Mouse (Mus musculus): ENCODE data around the gene Grrp1. TPM values are rescaled to one million over a fixed set of nuclear protein-coding genes. Genes with fewer than 3 reads are reported as not detected.

Gene Grrp1
- polyA plus RNA-seq, 1 experiment from 2014 or later = 10.1 TPM

- Histone ChIP-seq H3K36me3 (ENCODE audit: control insufficient read depth, insufficient read depth, low read length) (no peaks in the 10 kb centered on the region), H3K4me2 (ENCODE audit: low read length) (no peak overlapping the region), H3K9ac (ENCODE audit: low read length) (no peak overlapping the region), H3K27me3 (replicated peaks; ENCODE audit: control insufficient read depth, insufficient read depth, low read length) (no peaks in the 10 kb centered on the region), H3K4me3 (ENCODE audit: low read depth, low read length) (no peak overlapping the region), H3K4me1 (ENCODE audit: control insufficient read depth, insufficient read depth, low read length) (peaks cover 5% of the 10 kb centered on the region), H3K9me3 (replicated peaks; ENCODE audit: control insufficient read depth, low read length) (no peaks in the 10 kb centered on the region), H3K27ac (ENCODE audit: low read depth, low read length) (no peak overlapping the region)
- DNase-seq (ENCODE audit: low spot score) (no peak), ATAC-seq (no peak)
- WGBS = 76% methylated on average over 18 of the region's 18 CpGs
These were observed 39.3 kb upstream of the Grrp1 start for GRCm38 (mm10) chr4:134293061-134293691.

GRCm38 (mm10) chr4:134292067-134292466 is 38.2 kb upstream of the Grrp1 start:
- peak; percentile 81 for DNase-seq (ENCODE audit: low spot score)
- no peak for ATAC-seq
- no peaks in the 10 kb centered on the region for H3K27me3 ChIP-seq (replicated peaks; ENCODE audit: control insufficient read depth, insufficient read depth, low read length)
- 18% methylated on average over 7 of the region's 7 CpGs for WGBS
- H3K4me3 ChIP-seq (ENCODE audit: low read depth, low read length) = no peak overlapping the region
- no peak overlapping the region for H3K27ac ChIP-seq (ENCODE audit: low read depth, low read length)
- peaks cover 6% of the 10 kb centered on the region for H3K4me1 ChIP-seq (ENCODE audit: control insufficient read depth, insufficient read depth, low read length)
- H3K9me3 ChIP-seq (replicated peaks; ENCODE audit: control insufficient read depth, low read length) = no peaks in the 10 kb centered on the region
- H3K36me3 ChIP-seq (ENCODE audit: control insufficient read depth, insufficient read depth, low read length) = no peaks in the 10 kb centered on the region
- no peak overlapping the region for H3K4me2 ChIP-seq (ENCODE audit: low read length)
- no peak overlapping the region for H3K9ac ChIP-seq (ENCODE audit: low read length)

GRCm38 (mm10) chr4:134288397-134289256 is 34.7 kb upstream of the Grrp1 start:
- 52% methylated on average over 11 of the region's 11 CpGs for WGBS
- DNase-seq (ENCODE audit: low spot score) (no peak), ATAC-seq (no peak)
- Histone ChIP-seq H3K4me1 (ENCODE audit: control insufficient read depth, insufficient read depth, low read length) (peaks cover 11% of the 10 kb centered on the region), H3K27me3 (replicated peaks; ENCODE audit: control insufficient read depth, insufficient read depth, low read length) (no peaks in the 10 kb centered on the region), H3K27ac (ENCODE audit: low read depth, low read length) (peak overlapping the region; percentile 100), H3K9me3 (replicated peaks; ENCODE audit: control insufficient read depth, low read length) (no peaks in the 10 kb centered on the region), H3K36me3 (ENCODE audit: control insufficient read depth, insufficient read depth, low read length) (peaks cover 8% of the 10 kb centered on the region), H3K4me3 (ENCODE audit: low read depth, low read length) (peak overlapping the region; percentile 96), H3K4me2 (ENCODE audit: low read length) (peak overlapping the region; percentile 76), H3K9ac (ENCODE audit: low read length) (peak overlapping the region; percentile 99)

GRCm38 (mm10) chr4:134287575-134288025 is 33.7 kb upstream of the Grrp1 start, which contains the start of gene Pdik1l:
Gene Pdik1l, minus strand, starts transcription at chr4:134287895.
- peak; percentile 91 for DNase-seq (ENCODE audit: low spot score)
- Histone ChIP-seq H3K4me1 (ENCODE audit: control insufficient read depth, insufficient read depth, low read length) (peaks cover 11% of the 10 kb centered on the region), H3K4me3 (ENCODE audit: low read depth, low read length) (peak within 1 kb of the TSS; percentile 96), H3K9me3 (replicated peaks; ENCODE audit: control insufficient read depth, low read length) (no peaks in the 10 kb centered on the region), H3K27ac (ENCODE audit: low read depth, low read length) (peak within 1 kb of the TSS; percentile 100), H3K27me3 (replicated peaks; ENCODE audit: control insufficient read depth, insufficient read depth, low read length) (no peaks in the 10 kb centered on the region), H3K4me2 (ENCODE audit: low read length) (peak within 1 kb of the TSS; percentile 86), H3K36me3 (ENCODE audit: control insufficient read depth, insufficient read depth, low read length) (peaks cover 18% of the 10 kb centered on the region), H3K9ac (ENCODE audit: low read length) (peak within 1 kb of the TSS; percentile 99)
- WGBS = under 1% methylated on average over 43 of the region's 43 CpGs
- peak; percentile 82 for ATAC-seq

- H3K9me3 ChIP-seq (replicated peaks; ENCODE audit: control insufficient read depth, low read length) = no peaks in the 10 kb centered on the region
- H3K27ac ChIP-seq (ENCODE audit: low read depth, low read length) = peak overlapping the region; percentile 100
- peak overlapping the region; percentile 96 for H3K4me3 ChIP-seq (ENCODE audit: low read depth, low read length)
- H3K36me3 ChIP-seq (ENCODE audit: control insufficient read depth, insufficient read depth, low read length) = peaks cover 22% of the 10 kb centered on the region
- peak overlapping the region; percentile 86 for H3K4me2 ChIP-seq (ENCODE audit: low read length)
- ATAC-seq = peak; percentile 96
- no peaks in the 10 kb centered on the region for H3K27me3 ChIP-seq (replicated peaks; ENCODE audit: control insufficient read depth, insufficient read depth, low read length)
- peak overlapping the region; percentile 99 for H3K9ac ChIP-seq (ENCODE audit: low read length)
- peaks cover 11% of the 10 kb centered on the region for H3K4me1 ChIP-seq (ENCODE audit: control insufficient read depth, insufficient read depth, low read length)
- DNase-seq (ENCODE audit: low spot score) = peak; percentile 96
- under 1% methylated on average over 55 of the region's 59 CpGs for WGBS
These were observed 33.3 kb upstream of the Grrp1 start for GRCm38 (mm10) chr4:134287168-134287564.

GRCm38 (mm10) chr4:134286226-134287167 is 32.6 kb upstream of the Grrp1 start:
- Histone ChIP-seq H3K4me2 (ENCODE audit: low read length) (peak overlapping the region; percentile 86), H3K9ac (ENCODE audit: low read length) (peak overlapping the region; percentile 99), H3K36me3 (ENCODE audit: control insufficient read depth, insufficient read depth, low read length) (peaks cover 27% of the 10 kb centered on the region), H3K9me3 (replicated peaks; ENCODE audit: control insufficient read depth, low read length) (no peaks in the 10 kb centered on the region), H3K4me1 (ENCODE audit: control insufficient read depth, insufficient read depth, low read length) (peaks cover 11% of the 10 kb centered on the region), H3K4me3 (ENCODE audit: low read depth, low read length) (peak overlapping the region; percentile 96), H3K27me3 (replicated peaks; ENCODE audit: control insufficient read depth, insufficient read depth, low read length) (no peaks in the 10 kb centered on the region), H3K27ac (ENCODE audit: low read depth, low read length) (peak overlapping the region; percentile 100)
- ATAC-seq (peak; percentile 65; the same call in 1 of the 2 replicates), DNase-seq (ENCODE audit: low spot score) (peak; percentile 22)
- WGBS = 3% methylated on average over 59 of the region's 59 CpGs

- no peaks in the 10 kb centered on the region for H3K9me3 ChIP-seq (replicated peaks; ENCODE audit: control insufficient read depth, low read length)
- DNase-seq (ENCODE audit: low spot score) (no peak), ATAC-seq (no peak)
- no peak overlapping the region for H3K4me2 ChIP-seq (ENCODE audit: low read length)
- peaks cover 40% of the 10 kb centered on the region for H3K36me3 ChIP-seq (ENCODE audit: control insufficient read depth, insufficient read depth, low read length)
- peaks cover 11% of the 10 kb centered on the region for H3K4me1 ChIP-seq (ENCODE audit: control insufficient read depth, insufficient read depth, low read length)
- H3K27me3 ChIP-seq (replicated peaks; ENCODE audit: control insufficient read depth, insufficient read depth, low read length) = no peaks in the 10 kb centered on the region
- H3K9ac ChIP-seq (ENCODE audit: low read length) = no peak overlapping the region
- no peak overlapping the region for H3K27ac ChIP-seq (ENCODE audit: low read depth, low read length)
- WGBS = 91% methylated on average over 2 of the region's 2 CpGs
- no peak overlapping the region for H3K4me3 ChIP-seq (ENCODE audit: low read depth, low read length)
These were observed 31.0 kb upstream of the Grrp1 start for GRCm38 (mm10) chr4:134284942-134285341.

Data from forebrain, embryonic 14.5 days (tissue).